Mouse (Mus musculus): ENCODE measurements at regions not wholly inside any gene's neighbourhood (a gene's known extent, or its start where the extent isn't known, plus 50 kb on each side); places are given as distances from the start of the nearest gene placed in this dataset.

- no peak for TF ChIP-seq CTCF (IDR thresholded peaks at IDR 0.05; ENCODE audit: borderline replicate concordance, insufficient read depth, low read depth, low read length)
- no peak for TF ChIP-seq POLR2A (IDR thresholded peaks at IDR 0.05; ENCODE audit: borderline replicate concordance, insufficient read depth, low read length)
Observed at GRCm38 (mm10) chr3:35222251-35222650, 531.7 kb upstream of the Atp11b start.
